Mouse (Mus musculus): ENCODE results near the gene Exosc1.

DNA sequence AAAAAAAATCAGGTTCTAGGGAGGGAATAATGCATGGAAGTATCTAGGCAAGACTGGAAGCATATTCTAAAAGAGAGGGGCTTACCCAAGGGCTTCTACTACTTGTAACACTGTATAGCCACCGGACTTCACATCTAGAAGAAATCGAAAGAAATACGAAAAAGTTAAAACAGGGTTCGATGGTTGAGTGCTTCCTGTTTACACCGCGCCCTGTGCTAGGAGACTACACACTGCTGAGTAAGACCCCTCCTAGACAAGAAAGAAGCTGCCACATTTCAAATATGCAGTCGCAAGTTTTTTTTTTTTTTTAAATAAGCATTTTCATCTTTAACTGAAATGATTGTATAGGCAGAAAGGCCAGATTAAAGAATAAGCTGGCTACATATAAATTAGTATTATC lies 36.4 kb upstream of the Exosc1 start:
- TF ChIP-seq POLR2A (IDR thresholded peaks at IDR 0.05; ENCODE audit: control insufficient read depth, low read depth, low read length) (no peak), CTCF (IDR thresholded peaks at IDR 0.05; ENCODE audit: control insufficient read depth, insufficient read depth, insufficient replicate concordance, low read depth, low read length) (no peak)
